Mouse (Mus musculus) stomach, embryonic 16.5 days (tissue): ENCODE data around the gene Tas2r143. TPM values are rescaled to one million over a fixed set of nuclear protein-coding genes. Genes with fewer than 3 reads are reported as not detected.

Experiments used
- ATAC-seq: fragments of 200-750 bp; cut with Nextera tagmentation; 2 replicates; pipeline ENCODE4 v1.8.0; 2017; ENCODE audit warnings: moderate number of reproducible peaks, moderate TSS enrichment; ENCODE audit not compliant: insufficient read depth, low FRiP score
- H3K27ac ChIP-seq: fragments of 300-500 bp; sonication (generic); 2 replicates; pipeline ENCODE4 v1.5.1; 2014; ENCODE audit warnings: low read length
- H3K27me3 ChIP-seq: fragments of 300-500 bp; sonication (generic); 2 replicates; pipeline ENCODE4 v1.6.1; 2014; ENCODE audit warnings: low read length, control low read depth, mixed read lengths; ENCODE audit not compliant: control insufficient read depth, insufficient read depth
- H3K36me3 ChIP-seq: fragments of 300-500 bp; sonication (generic); 2 replicates; pipeline ENCODE4 v1.6.1; 2014; ENCODE audit warnings: low read length; ENCODE audit not compliant: control insufficient read depth, insufficient read depth
- H3K4me1 ChIP-seq: fragments of 300-500 bp; sonication (generic); 2 replicates; pipeline ENCODE4 v1.6.1; 2014; ENCODE audit warnings: low read length, control low read depth, mixed read lengths; ENCODE audit not compliant: control insufficient read depth, insufficient read depth
- H3K4me2 ChIP-seq: fragments of 300-500 bp; sonication (generic); 2 replicates; pipeline ENCODE4 v1.6.1; 2014; ENCODE audit warnings: low read depth, low read length, mixed read lengths
- H3K4me3 ChIP-seq: fragments of 300-500 bp; sonication (generic); replicated peaks from 2 replicates; pipeline ENCODE4 v1.5.1; 2014; ENCODE audit warnings: mild to moderate bottlenecking, low read length
- H3K9ac ChIP-seq: fragments of 300-500 bp; sonication (generic); 2 replicates; pipeline ENCODE4 v1.6.1; 2014; ENCODE audit warnings: low read length
- H3K9me3 ChIP-seq: fragments of 300-500 bp; sonication (generic); replicated peaks from 2 replicates; pipeline ENCODE4 v1.6.1; 2016; ENCODE audit warnings: low read length, control low read depth; ENCODE audit not compliant: control insufficient read depth
- WGBS: fragments of 180-500 bp; shearing (Covaris S2); extraction: QIAGEN DNeasy Blood & Tissue Kit; methylation state at CpG from one replicate; pipeline ENCODE4 v1.1.7; 2014; 5-methylcytosine and 5-hydroxymethylcytosine counted together
- polyA plus RNA-seq: library from polyadenylated mRNA; unstranded; fragments of >200 nt; fragmentation: Nextera tagmentation; extraction: Ambion mirVana; gene quantifications from 2 replicates; pipeline ENCODE4 v1.2.1, GENCODE M21; 2015

Gene Tas2r143
- polyA plus RNA-seq, 1 experiment from 2014 or later: not detected

DNA sequence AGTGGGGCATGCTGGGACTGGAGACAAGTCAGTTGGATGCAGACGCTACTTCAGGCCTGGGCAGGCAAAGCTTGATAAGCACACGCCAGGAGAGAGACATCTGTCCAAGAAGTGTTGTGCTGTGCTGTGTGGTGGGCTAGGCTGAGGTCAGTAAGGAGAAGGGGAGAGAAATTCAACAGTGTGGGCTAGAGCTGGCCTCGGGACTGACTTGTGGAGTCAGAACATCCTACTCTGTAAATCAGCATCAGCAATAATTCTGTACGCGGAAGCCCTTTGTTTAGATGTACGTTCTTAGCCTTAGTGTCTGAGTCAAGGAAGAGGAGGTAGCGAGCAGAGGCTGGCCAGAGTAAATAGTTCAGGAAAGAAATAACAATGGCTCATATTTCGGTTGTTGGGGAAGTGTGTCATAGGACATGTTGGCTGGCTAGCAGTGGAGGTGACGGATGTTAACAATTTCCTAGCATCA is 18.1 kb upstream of the Tas2r143 start:
- ATAC-seq: peak; percentile 60

DNA sequence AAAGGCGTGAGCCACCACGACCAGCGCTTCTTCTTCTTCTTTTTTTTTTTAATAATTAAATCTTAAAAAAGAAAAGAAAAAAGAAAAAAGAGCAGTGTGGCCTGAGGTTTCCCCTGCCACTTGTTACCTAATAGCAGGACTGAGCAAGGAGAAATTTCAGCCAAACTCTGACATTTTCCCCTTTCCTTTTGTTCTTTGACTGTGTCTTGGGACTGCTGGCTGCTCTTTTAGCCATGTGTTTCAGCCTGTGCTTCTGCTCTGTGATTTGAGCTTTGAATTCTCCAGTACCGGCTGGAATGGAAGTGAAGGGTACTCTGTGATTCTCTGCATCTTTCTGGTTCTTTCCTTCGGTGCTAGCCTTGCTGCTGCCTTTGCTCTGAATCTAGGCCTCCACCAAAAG is 16.7 kb upstream of the Tas2r143 start:
- no peak overlapping the region for H3K9ac ChIP-seq
- H3K27me3 ChIP-seq: no peaks in the 10 kb centered on the region
- peaks cover 8% of the 10 kb centered on the region; the same call in 1 of the 2 replicates for H3K4me1 ChIP-seq
- H3K36me3 ChIP-seq: no peaks in the 10 kb centered on the region
- 89% methylated on average over 5 of the region's 5 CpGs for WGBS
- H3K4me2 ChIP-seq: no peak overlapping the region
- no peak for ATAC-seq
- H3K9me3 ChIP-seq: no peaks in the 10 kb centered on the region
- H3K27ac ChIP-seq: no peak overlapping the region
- H3K4me3 ChIP-seq: no peak overlapping the region

More for the DNA sequence above, 18.1 kb upstream of the Tas2r143 start:
- Histone ChIP-seq H3K4me1 (peaks cover 8% of the 10 kb centered on the region; the same call in 1 of the 2 replicates), H3K4me2 (peak overlapping the region; percentile 12; the same call in 1 of the 2 replicates), H3K9me3 (no peaks in the 10 kb centered on the region), H3K27me3 (no peaks in the 10 kb centered on the region), H3K4me3 (no peak overlapping the region), H3K36me3 (no peaks in the 10 kb centered on the region), H3K27ac (peak overlapping the region; percentile 74), H3K9ac (peak overlapping the region; percentile 52)
- 30% methylated on average over 9 of the region's 9 CpGs for WGBS

DNA sequence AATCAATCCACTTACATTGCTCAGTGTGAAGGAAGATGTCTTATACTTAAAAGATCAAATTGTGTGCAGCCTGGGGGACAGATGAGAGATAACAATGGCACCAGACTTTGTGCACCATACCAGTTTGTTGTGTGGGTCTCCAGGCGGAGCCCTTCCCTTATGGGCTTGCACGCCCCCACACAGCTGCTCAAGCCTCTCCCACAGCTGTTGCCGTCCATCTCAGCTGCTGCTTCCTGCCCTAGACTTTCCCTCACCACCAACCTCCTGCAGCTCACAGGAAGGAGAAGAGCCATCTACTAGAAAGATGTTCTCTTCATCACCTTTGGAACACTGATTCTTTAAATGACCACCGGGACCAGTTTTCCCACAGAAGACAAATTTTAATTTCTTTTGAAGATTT is 14.4 kb upstream of the Tas2r143 start:
- ATAC-seq: no peak

GRCm38 (mm10) chr6:42391796-42392330 is 8.2 kb upstream of the Tas2r143 start:
- 32% methylated on average over 2 of the region's 2 CpGs for WGBS

More for the DNA sequence above, 14.4 kb upstream of the Tas2r143 start:
- WGBS: 66% methylated on average over 4 of the region's 4 CpGs
- no peaks in the 10 kb centered on the region for H3K27me3 ChIP-seq
- H3K9ac ChIP-seq: no peak overlapping the region
- H3K9me3 ChIP-seq: no peaks in the 10 kb centered on the region
- peaks cover 8% of the 10 kb centered on the region; the same call in 1 of the 2 replicates for H3K4me1 ChIP-seq
- H3K4me3 ChIP-seq: no peak overlapping the region
- no peak overlapping the region for H3K27ac ChIP-seq
- no peaks in the 10 kb centered on the region for H3K36me3 ChIP-seq
- H3K4me2 ChIP-seq: no peak overlapping the region

GRCm38 (mm10) chr6:42395960-42396809 is 3.9 kb upstream of the Tas2r143 start:
- peak; percentile 90 for ATAC-seq
- H3K4me3 ChIP-seq: no peak overlapping the region
- H3K4me1 ChIP-seq: peaks cover 20% of the 10 kb centered on the region

More at GRCm38 (mm10) chr6:42391796-42392330, 8.2 kb upstream of the Tas2r143 start:
- Histone ChIP-seq H3K4me1 (peaks cover 12% of the 10 kb centered on the region), H3K36me3 (no peaks in the 10 kb centered on the region), H3K27ac (no peak overlapping the region), H3K4me3 (no peak overlapping the region), H3K9ac (no peak overlapping the region), H3K27me3 (no peaks in the 10 kb centered on the region), H3K4me2 (no peak overlapping the region), H3K9me3 (no peaks in the 10 kb centered on the region)
- no peak for ATAC-seq

GRCm38 (mm10) chr6:42397041-42397657 is 2.9 kb upstream of the Tas2r143 start:
- WGBS: 52% methylated on average over 3 of the region's 3 CpGs
- Histone ChIP-seq H3K36me3 (no peaks in the 10 kb centered on the region), H3K27ac (peak overlapping the region; percentile 89), H3K9me3 (no peaks in the 10 kb centered on the region), H3K4me1 (peaks cover 20% of the 10 kb centered on the region), H3K27me3 (no peaks in the 10 kb centered on the region), H3K9ac (no peak overlapping the region), H3K4me3 (no peak overlapping the region), H3K4me2 (no peak overlapping the region)
- ATAC-seq: no peak

More at GRCm38 (mm10) chr6:42395960-42396809, 3.9 kb upstream of the Tas2r143 start:
- Histone ChIP-seq H3K27ac (peak overlapping the region; percentile 89), H3K27me3 (no peaks in the 10 kb centered on the region), H3K9ac (no peak overlapping the region), H3K4me2 (0 out of 2 replicates have a peak overlapping the region, but pooled peaks have one; percentile 9), H3K36me3 (no peaks in the 10 kb centered on the region), H3K9me3 (no peaks in the 10 kb centered on the region)
- 31% methylated on average over 9 of the region's 9 CpGs for WGBS

DNA sequence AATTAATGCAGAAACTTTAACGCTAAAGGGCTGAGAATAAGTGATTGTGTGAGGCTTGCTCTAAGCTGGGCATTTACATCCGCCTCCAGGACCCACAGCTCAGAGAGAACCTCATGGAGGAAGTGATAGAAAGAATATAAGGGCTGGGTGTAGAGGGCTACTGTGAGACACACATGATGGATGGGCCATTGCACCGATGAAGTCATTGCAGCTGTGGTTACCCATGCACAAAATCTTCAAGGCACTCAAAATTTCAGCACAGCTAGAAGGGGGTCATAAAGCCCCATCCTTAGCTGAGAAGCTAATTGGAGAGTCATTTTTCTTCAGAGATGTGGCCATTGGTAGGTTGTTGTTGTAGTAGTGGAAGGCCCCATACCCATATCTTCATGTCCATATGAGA is 1.8 kb upstream of the Tas2r143 start:
- Histone ChIP-seq H3K27me3 (no peaks in the 10 kb centered on the region), H3K4me2 (no peak overlapping the region), H3K9ac (no peak overlapping the region), H3K36me3 (no peaks in the 10 kb centered on the region), H3K9me3 (no peaks in the 10 kb centered on the region), H3K27ac (no peak overlapping the region), H3K4me1 (peaks cover 20% of the 10 kb centered on the region), H3K4me3 (no peak overlapping the region)
- ATAC-seq: no peak
- 77% methylated on average over 3 of the region's 3 CpGs for WGBS

- Histone ChIP-seq H3K27me3 (no peaks in the 10 kb centered on the region), H3K36me3 (no peaks in the 10 kb centered on the region), H3K4me3 (no peak overlapping the region), H3K27ac (no peak overlapping the region), H3K4me1 (peaks cover 20% of the 10 kb centered on the region), H3K9me3 (no peaks in the 10 kb centered on the region), H3K9ac (no peak overlapping the region), H3K4me2 (no peak overlapping the region)
- no peak for ATAC-seq
- 90% methylated on average over 1 of the region's 1 CpGs for WGBS
Observed at GRCm38 (mm10) chr6:42398998-42399397, 1.0 kb upstream of the Tas2r143 start.

DNA sequence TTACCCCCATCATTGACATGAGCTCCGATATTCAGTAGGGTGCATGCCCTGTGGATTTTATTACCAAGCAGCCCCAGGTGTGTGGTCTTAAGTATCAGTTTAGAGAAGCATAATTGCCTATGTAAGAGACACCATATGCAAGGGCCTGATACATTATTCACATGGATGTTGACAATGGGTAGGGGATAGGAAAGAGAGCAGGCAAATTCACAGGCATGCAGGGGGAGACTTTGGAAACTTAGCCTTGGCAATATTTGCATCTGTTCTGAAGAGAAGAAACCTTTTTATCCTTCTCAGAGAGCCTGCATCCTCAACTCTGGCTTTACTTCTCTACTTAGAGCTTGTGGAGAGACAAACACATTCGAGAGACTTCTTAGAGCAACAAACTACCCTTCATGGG is 5.1 kb downstream of the Tas2r143 start, which contains the start of gene Tas2r135:
TSS of gene Tas2r135 (plus strand) at position 301 of the 400 bp plus-strand sequence.
- no peak within 1 kb of the TSS for H3K4me3 ChIP-seq
- H3K36me3 ChIP-seq: no peaks in the 10 kb centered on the region
- no peak within 1 kb of the TSS for H3K27ac ChIP-seq
- H3K4me1 ChIP-seq: no peaks in the 10 kb centered on the region
- ATAC-seq: no peak
- no peak within 1 kb of the TSS for H3K4me2 ChIP-seq
- H3K27me3 ChIP-seq: no peaks in the 10 kb centered on the region
- no peaks in the 10 kb centered on the region for H3K9me3 ChIP-seq
- WGBS: 76% methylated on average over 2 of the region's 2 CpGs
- no peak within 1 kb of the TSS for H3K9ac ChIP-seq
